ENCODE assay signal across 25 mouse cellular contexts in genomic region chr2:6055466-6055865, GRCm38 (mm10).
DNase-seq lines count a peak whose midpoint lies in the region; ATAC-seq lines count a peak whose summit lies in the region.
"Had no signal": no experiment of that assay in that cellular context is flagged by ENCODE, and none has a peak within 500 bp of the region (broad histone marks: within the 10 kb centered on the region; RNA-seq: fewer than 3 reads in every experiment).

No protein-coding gene starts in this region.

- peak; percentile 79 for DNase-seq in midbrain, embryonic 11.5 days (ENCODE audit: low spot score, missing footprints)
- DNase-seq in ES-CJ7 (ENCODE audit: low read depth, low spot score) = peak; percentile 52
- peak; percentile 80 for DNase-seq in R1 (ENCODE audit: low read depth, low spot score)
- peak; percentile 60 for DNase-seq in ZHBTc4 (ENCODE audit: low read depth, low spot score)
- no peak for DNase-seq in embryo, embryonic 11 days
- DNase-seq in layer of hippocampus, adult 9-10 months (ENCODE audit: low spot score) = no peak
- DNase-seq: adrenal gland, adult 2 months; adrenal gland, adult 8-10 months; adrenal gland, postnatal 10 days; adrenal gland, postnatal 14 days; adrenal gland, postnatal 25 days; adrenal gland, postnatal 36 days; B cell, adult 2 months; cerebellum, adult 11 months; cerebellum, adult 11-12 months; cerebellum, adult 18-20 months; cerebellum, adult 2 months; cerebellum, adult 8-10 months had no signal

- H3K4me2 ChIP-seq in midbrain, embryonic 11.5 days = no peak overlapping the region
- H3K4me2 ChIP-seq in midbrain, embryonic 16.5 days (ENCODE audit: low read length) = no peak overlapping the region
- no peak overlapping the region for H3K4me2 ChIP-seq in forebrain, embryonic 15.5 days (replicated peaks)

- H3K36me3 ChIP-seq in midbrain, embryonic 11.5 days (ENCODE audit: control insufficient read depth, insufficient read depth, low read length) = peaks cover 20% of the 10 kb centered on the region
- H3K36me3 ChIP-seq in midbrain, embryonic 16.5 days (ENCODE audit: control insufficient read depth, insufficient read depth, low read length) = peaks cover 17% of the 10 kb centered on the region; the same call in 1 of the 2 replicates
- H3K36me3 ChIP-seq in forebrain, embryonic 15.5 days = peaks cover 34% of the 10 kb centered on the region

- peaks cover 5% of the 10 kb centered on the region for H3K4me1 ChIP-seq in midbrain, embryonic 11.5 days (ENCODE audit: control insufficient read depth, insufficient read depth, low read length)
- no peaks in the 10 kb centered on the region for H3K4me1 ChIP-seq in midbrain, embryonic 16.5 days (ENCODE audit: control insufficient read depth, insufficient read depth, low read length)
- no peaks in the 10 kb centered on the region for H3K4me1 ChIP-seq in forebrain, embryonic 15.5 days

- H3K27me3 ChIP-seq in midbrain, embryonic 11.5 days (ENCODE audit: control insufficient read depth, insufficient read depth, low read length) = no peaks in the 10 kb centered on the region
- H3K27me3 ChIP-seq in midbrain, embryonic 16.5 days (ENCODE audit: control insufficient read depth, insufficient read depth, low read depth, low read length) = no peaks in the 10 kb centered on the region
- H3K27me3 ChIP-seq in forebrain, embryonic 15.5 days = no peaks in the 10 kb centered on the region
- H3K27me3 ChIP-seq: CH12.LX, Patski had no signal

- ATAC-seq in midbrain, embryonic 11.5 days (ENCODE audit: low FRiP score) = no peak
- ATAC-seq in midbrain, embryonic 16.5 days = no peak
- ATAC-seq in forebrain, embryonic 15.5 days (replicated peaks) = no peak
- ATAC-seq: activated CD4-positive, CD25-positive, alpha-beta regulatory T cell, adult 4 months; CD4-positive, CD25-positive, alpha-beta regulatory T cell, adult 4 months; Patski had no signal

- H3K4me3 ChIP-seq in midbrain, embryonic 11.5 days (ENCODE audit: low read depth, low read length) = no peak overlapping the region
- no peak overlapping the region for H3K4me3 ChIP-seq in midbrain, embryonic 16.5 days (ENCODE audit: low read depth, low read length)
- no peak overlapping the region for H3K4me3 ChIP-seq in forebrain, embryonic 15.5 days

- 54% methylated on average over 11 of the region's 11 CpGs for WGBS in midbrain, embryonic 11.5 days
- 48% methylated on average over 11 of the region's 11 CpGs for WGBS in midbrain, embryonic 16.5 days
- WGBS in forebrain, embryonic 15.5 days = 56% methylated on average over 11 of the region's 11 CpGs

- H3K27ac ChIP-seq in midbrain, embryonic 11.5 days (ENCODE audit: low read depth, low read length) = no peak overlapping the region
- H3K27ac ChIP-seq in midbrain, embryonic 16.5 days (ENCODE audit: low read length) = no peak overlapping the region
- no peak overlapping the region for H3K27ac ChIP-seq in forebrain, embryonic 15.5 days (replicated peaks)

- no peak overlapping the region for H3K9ac ChIP-seq in midbrain, embryonic 11.5 days (ENCODE audit: low read length)
- no peak overlapping the region for H3K9ac ChIP-seq in midbrain, embryonic 16.5 days (ENCODE audit: low read depth, low read length)
- H3K9ac ChIP-seq in forebrain, embryonic 15.5 days (replicated peaks) = no peak overlapping the region

- no peaks in the 10 kb centered on the region for H3K9me3 ChIP-seq in midbrain, embryonic 11.5 days (ENCODE audit: control insufficient read depth, low read length)
- no peaks in the 10 kb centered on the region for H3K9me3 ChIP-seq in midbrain, embryonic 16.5 days (replicated peaks; ENCODE audit: control insufficient read depth, low read length, poor library complexity, severe bottlenecking)
- no peaks in the 10 kb centered on the region for H3K9me3 ChIP-seq in forebrain, embryonic 15.5 days
- H3K9me3 ChIP-seq: G1E had no signal

Comparison
In these comparisons a context has a peak if more than half of its experiments do, and no peak if none do; other contexts are left out.
1. DNase-seq: peak in midbrain, embryonic 11.5 days (single experiment), ES-CJ7 (single experiment), R1 (single experiment) and ZHBTc4 (single experiment); none in embryo, embryonic 11 days (single experiment) and layer of hippocampus, adult 9-10 months (single experiment).